Mouse (Mus musculus): ENCODE results near the gene Phf3. TPM values are rescaled to one million over a fixed set of nuclear protein-coding genes. Genes with fewer than 3 reads are reported as not detected.

Gene Phf3
- total RNA-seq (2023), result 100 to 1,000 TPM; 118 to 141 TPM

GRCm38 (mm10) chr1:30873541-30874260 lies at the start of gene Phf3:
TSS of gene Phf3 (minus strand) at chr1:30873921.

Other genes starting within 250 kb of the Phf3 start
- not detected for gene AC153137.1, start 104.0 kb upstream of the Phf3 start, total RNA-seq (2023)